Mouse (Mus musculus): ENCODE results near the gene Ttc28. TPM values are rescaled to one million over a fixed set of nuclear protein-coding genes. Genes with fewer than 3 reads are reported as not detected.

Ttc28 gene
- polyA plus RNA-seq, 2 experiments = 0.48 to 0.81 TPM

- no peaks in the 10 kb centered on the region for H3K36me3 ChIP-seq (replicated peaks; ENCODE audit: control insufficient read depth, insufficient read depth, low read depth)
- no peaks in the 10 kb centered on the region for H3K9me3 ChIP-seq (ENCODE audit: control insufficient read depth, low read length)
- ATAC-seq (ENCODE audit: insufficient read depth) = no peak
- DNase-seq (ENCODE audit: low read depth in 3 of 3, low spot score in 3 of 3) = no peak
- H3K27ac ChIP-seq = no peak overlapping the region
- no peaks in the 10 kb centered on the region for H3K4me1 ChIP-seq (replicated peaks; ENCODE audit: control insufficient read depth in 2 of 2, insufficient read depth in 2 of 2, low read length in 1 of 2)
- H3K27me3 ChIP-seq (ENCODE audit: control insufficient read depth, insufficient read depth, low read length) = no peaks in the 10 kb centered on the region
- H3K4me2 ChIP-seq (ENCODE audit: low read depth) = no peak overlapping the region
- no peak overlapping the region for H3K9ac ChIP-seq (replicated peaks)
- TF ChIP-seq CTCF (IDR thresholded peaks at IDR 0.05; ENCODE audit: low read depth) (no peak), EP300 (IDR thresholded peaks at IDR 0.05; ENCODE audit: low read depth) (no peak)
- no peak overlapping the region for H3K4me3 ChIP-seq (ENCODE audit: insufficient read depth in 1 of 2, low read depth in 2 of 2, low read length in 2 of 2)
- WGBS (ENCODE audit: insufficient replicate concordance) = 78% methylated on average over 3 of the region's 3 CpGs
Observed at GRCm38 (mm10) chr5:110924636-110925035, 45.0 kb downstream of the Ttc28 start.

- Histone ChIP-seq H3K27ac (no peak overlapping the region), H3K4me3 (ENCODE audit: insufficient read depth in 1 of 2, low read depth in 2 of 2, low read length in 2 of 2) (no peak overlapping the region), H3K27me3 (ENCODE audit: control insufficient read depth, insufficient read depth, low read length) (no peaks in the 10 kb centered on the region), H3K9me3 (ENCODE audit: control insufficient read depth, low read length) (no peaks in the 10 kb centered on the region), H3K4me2 (ENCODE audit: low read depth) (no peak overlapping the region), H3K9ac (replicated peaks) (no peak overlapping the region), H3K4me1 (replicated peaks; ENCODE audit: control insufficient read depth in 2 of 2, insufficient read depth in 2 of 2, low read length in 1 of 2) (no peaks in the 10 kb centered on the region), H3K36me3 (replicated peaks; ENCODE audit: control insufficient read depth, insufficient read depth, low read depth) (no peaks in the 10 kb centered on the region)
- WGBS (ENCODE audit: insufficient replicate concordance) = 70% methylated on average over 5 of the region's 5 CpGs
- ATAC-seq (ENCODE audit: insufficient read depth) (no peak), DNase-seq (ENCODE audit: low read depth in 3 of 3, low spot score in 3 of 3) (no peak)
- TF ChIP-seq EP300 (IDR thresholded peaks at IDR 0.05; ENCODE audit: low read depth) (no peak), CTCF (IDR thresholded peaks at IDR 0.05; ENCODE audit: low read depth) (no peak)
Observed at GRCm38 (mm10) chr5:110925804-110926203, 46.2 kb downstream of the Ttc28 start.

GRCm38 (mm10) chr5:110928289-110928688 lies 48.7 kb downstream of the Ttc28 start:
- Histone ChIP-seq H3K36me3 (replicated peaks; ENCODE audit: control insufficient read depth, insufficient read depth, low read depth) (no peaks in the 10 kb centered on the region), H3K9ac (replicated peaks) (no peak overlapping the region), H3K4me3 (ENCODE audit: insufficient read depth in 1 of 2, low read depth in 2 of 2, low read length in 2 of 2) (no peak overlapping the region), H3K27ac (no peak overlapping the region), H3K4me1 (replicated peaks; ENCODE audit: control insufficient read depth in 2 of 2, insufficient read depth in 2 of 2, low read length in 1 of 2) (no peaks in the 10 kb centered on the region), H3K9me3 (ENCODE audit: control insufficient read depth, low read length) (no peaks in the 10 kb centered on the region), H3K27me3 (ENCODE audit: control insufficient read depth, insufficient read depth, low read length) (no peaks in the 10 kb centered on the region), H3K4me2 (ENCODE audit: low read depth) (no peak overlapping the region)
- no peak for TF ChIP-seq EP300 (IDR thresholded peaks at IDR 0.05; ENCODE audit: low read depth)
- TF ChIP-seq CTCF (IDR thresholded peaks at IDR 0.05; ENCODE audit: low read depth) = no peak
- ATAC-seq (ENCODE audit: insufficient read depth) (no peak), DNase-seq (ENCODE audit: low read depth in 3 of 3, low spot score in 3 of 3) (no peak)
- WGBS (ENCODE audit: insufficient replicate concordance) = 53% methylated on average over 3 of the region's 3 CpGs

GRCm38 (mm10) chr5:110929306-110929705 lies 49.7 kb downstream of the Ttc28 start:
- no peaks in the 10 kb centered on the region for H3K36me3 ChIP-seq (replicated peaks; ENCODE audit: control insufficient read depth, insufficient read depth, low read depth)
- H3K4me2 ChIP-seq (ENCODE audit: low read depth) = no peak overlapping the region
- H3K9ac ChIP-seq (replicated peaks) = no peak overlapping the region
- H3K9me3 ChIP-seq (ENCODE audit: control insufficient read depth, low read length) = no peaks in the 10 kb centered on the region
- no peak for DNase-seq (ENCODE audit: low read depth in 3 of 3, low spot score in 3 of 3)
- no peaks in the 10 kb centered on the region for H3K4me1 ChIP-seq (replicated peaks; ENCODE audit: control insufficient read depth in 2 of 2, insufficient read depth in 2 of 2, low read length in 1 of 2)
- H3K4me3 ChIP-seq (ENCODE audit: insufficient read depth in 1 of 2, low read depth in 2 of 2, low read length in 2 of 2) = no peak overlapping the region
- TF ChIP-seq EP300 (IDR thresholded peaks at IDR 0.05; ENCODE audit: low read depth) = no peak
- no peak for TF ChIP-seq CTCF (IDR thresholded peaks at IDR 0.05; ENCODE audit: low read depth)
- H3K27me3 ChIP-seq (ENCODE audit: control insufficient read depth, insufficient read depth, low read length) = no peaks in the 10 kb centered on the region
- no peak overlapping the region for H3K27ac ChIP-seq
- ATAC-seq (ENCODE audit: insufficient read depth) = no peak
- 60% methylated on average over 4 of the region's 4 CpGs for WGBS (ENCODE audit: insufficient replicate concordance)

- Histone ChIP-seq H3K9me3 (ENCODE audit: control insufficient read depth, low read length) (no peaks in the 10 kb centered on the region), H3K9ac (replicated peaks) (no peak overlapping the region), H3K4me1 (replicated peaks; ENCODE audit: control insufficient read depth in 2 of 2, insufficient read depth in 2 of 2, low read length in 1 of 2) (no peaks in the 10 kb centered on the region), H3K4me2 (ENCODE audit: low read depth) (no peak overlapping the region), H3K27ac (no peak overlapping the region), H3K36me3 (replicated peaks; ENCODE audit: control insufficient read depth, insufficient read depth, low read depth) (no peaks in the 10 kb centered on the region), H3K27me3 (ENCODE audit: control insufficient read depth, insufficient read depth, low read length) (no peaks in the 10 kb centered on the region), H3K4me3 (ENCODE audit: insufficient read depth in 1 of 2, low read depth in 2 of 2, low read length in 2 of 2) (no peak overlapping the region)
- no peak for DNase-seq (ENCODE audit: low read depth in 3 of 3, low spot score in 3 of 3)
- 62% methylated on average over 5 of the region's 5 CpGs for WGBS (ENCODE audit: insufficient replicate concordance)
- TF ChIP-seq CTCF (IDR thresholded peaks at IDR 0.05; ENCODE audit: low read depth) (peak; percentile 18; the same call in 1 of the 2 replicates), EP300 (IDR thresholded peaks at IDR 0.05; ENCODE audit: low read depth) (no peak)
- no peak for ATAC-seq (ENCODE audit: insufficient read depth)
Observed at GRCm38 (mm10) chr5:110936606-110937005, 57.0 kb downstream of the Ttc28 start.
